Mouse (Mus musculus): ENCODE results near the gene Cabp2.
A peak's percentile ranks its signal among the peaks of the same experiment; 100 is the strongest.
"Not testable (repeated sequence)": the region's sequence is repeated elsewhere in the genome, so short reads cannot be mapped to it uniquely, and the experiment has no call there.

Gene Cabp2

DNA sequence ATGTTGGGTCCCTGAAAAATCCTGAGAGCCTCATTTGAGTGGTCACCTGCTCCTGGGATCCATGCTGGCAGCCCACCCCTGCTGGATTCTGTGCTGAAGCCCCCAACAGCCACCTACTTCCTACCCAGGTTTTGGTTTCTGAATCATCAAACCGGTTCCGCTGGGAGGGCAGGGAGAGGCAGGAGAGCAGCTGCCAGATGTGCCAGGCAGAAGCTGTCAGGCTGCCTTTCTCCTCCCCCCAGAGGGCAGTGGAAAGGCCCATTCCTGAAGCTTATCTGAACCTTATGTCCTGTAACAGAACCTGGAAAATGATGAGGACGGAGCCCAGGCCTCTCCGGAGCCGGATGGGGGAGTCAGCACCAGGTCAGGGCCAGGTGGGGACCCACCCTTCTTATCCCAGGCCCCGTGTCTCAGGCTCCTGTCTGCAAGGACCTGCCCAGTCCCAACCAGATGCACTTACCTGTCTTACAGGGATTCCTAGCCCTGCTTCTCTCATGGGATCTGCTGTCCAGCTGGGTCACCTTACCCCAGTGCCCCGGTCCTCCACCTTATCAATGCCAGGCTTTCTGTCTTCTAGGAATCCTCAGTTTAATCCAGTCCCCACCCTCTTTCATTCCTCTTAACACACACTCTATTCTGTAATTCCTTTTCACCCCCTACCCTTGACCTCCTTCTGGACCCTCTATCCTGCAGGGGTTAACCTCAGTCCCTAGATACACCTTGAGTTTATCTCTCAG lies 45.5 kb downstream of the Cabp2 start:
- DNase-seq, result no peak

DNA sequence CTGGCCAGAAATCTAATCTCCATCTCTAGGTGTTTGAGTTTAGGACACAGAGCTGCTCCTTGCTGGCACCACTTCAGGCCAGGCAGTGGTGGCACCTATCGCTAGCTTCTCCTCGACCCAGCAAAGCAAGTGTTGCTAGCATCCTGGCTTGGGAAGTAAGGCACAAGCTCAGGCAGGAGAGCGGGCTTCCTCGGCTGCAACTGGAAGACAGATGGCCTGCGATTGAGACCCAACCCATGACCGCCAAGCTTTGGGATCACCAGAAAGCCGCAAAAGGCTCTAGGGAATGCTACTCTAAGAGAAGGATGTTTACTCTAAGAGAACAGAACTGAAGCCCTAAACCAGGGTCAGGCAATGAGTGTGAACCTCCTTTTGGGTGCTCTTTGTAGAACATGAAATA lies 48.1 kb downstream of the Cabp2 start:
- DNase-seq, result no peak

DNA sequence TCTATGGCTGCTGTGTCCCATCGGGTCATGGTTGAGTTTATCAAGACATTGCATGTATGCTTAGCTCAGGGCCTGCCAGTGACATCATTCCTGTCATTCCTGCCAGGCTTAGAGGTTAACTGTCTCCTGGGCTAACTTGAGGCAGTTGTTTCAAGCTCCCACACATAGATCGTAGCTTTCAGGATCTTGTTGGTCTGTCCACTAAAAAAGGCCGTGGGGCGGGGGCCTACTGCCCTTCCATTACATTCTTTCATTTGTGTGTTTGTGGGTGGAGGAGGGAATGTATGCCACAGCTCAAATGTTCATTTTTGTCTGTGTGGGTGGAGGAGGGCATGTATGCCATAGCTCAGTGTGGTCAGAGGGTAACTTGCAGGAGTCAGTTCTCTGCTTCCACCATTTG lies 48.7 kb downstream of the Cabp2 start:
- no peak for DNase-seq

DNA sequence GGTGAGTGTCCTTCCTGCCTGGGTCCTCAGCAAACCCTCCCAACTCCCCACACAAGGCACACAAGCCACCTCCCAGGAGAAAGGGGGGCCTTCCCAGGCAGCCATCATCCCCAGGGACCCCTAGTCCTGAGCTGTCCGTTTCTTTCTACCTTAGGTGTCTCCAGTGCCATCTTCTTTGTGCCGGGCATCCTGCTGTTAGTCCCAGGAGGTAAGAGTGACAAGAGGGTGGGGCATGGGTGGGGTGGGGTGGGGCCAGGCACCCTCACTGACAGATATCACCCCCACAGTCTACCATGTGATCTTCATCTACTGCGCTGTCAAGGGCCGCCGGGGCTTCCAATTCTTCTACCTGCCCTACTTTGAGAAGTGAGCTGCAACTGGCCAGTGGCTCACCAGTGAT lies 49.7 kb downstream of the Cabp2 start:
- DNase-seq, result no peak

DNA sequence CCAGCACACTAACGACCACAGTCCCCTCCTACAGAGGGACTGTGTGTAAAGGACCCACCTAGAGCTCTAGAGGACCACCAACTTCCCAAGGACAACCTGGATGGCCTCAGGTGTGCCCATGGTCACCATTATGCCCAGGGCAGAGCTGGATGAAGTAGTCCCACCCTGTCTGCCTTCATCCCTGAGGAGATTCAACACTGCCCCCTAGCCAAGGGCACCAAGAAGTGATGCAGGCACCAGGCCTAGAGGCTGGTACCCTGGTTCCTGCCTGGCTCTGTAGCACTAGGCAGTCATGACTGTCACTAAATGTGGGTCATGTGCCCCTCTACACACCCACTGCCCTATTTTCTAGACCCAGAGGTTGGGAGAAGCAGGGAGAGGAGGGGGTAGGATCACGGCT lies 50.4 kb downstream of the Cabp2 start:
- DNase-seq, result no peak

DNA sequence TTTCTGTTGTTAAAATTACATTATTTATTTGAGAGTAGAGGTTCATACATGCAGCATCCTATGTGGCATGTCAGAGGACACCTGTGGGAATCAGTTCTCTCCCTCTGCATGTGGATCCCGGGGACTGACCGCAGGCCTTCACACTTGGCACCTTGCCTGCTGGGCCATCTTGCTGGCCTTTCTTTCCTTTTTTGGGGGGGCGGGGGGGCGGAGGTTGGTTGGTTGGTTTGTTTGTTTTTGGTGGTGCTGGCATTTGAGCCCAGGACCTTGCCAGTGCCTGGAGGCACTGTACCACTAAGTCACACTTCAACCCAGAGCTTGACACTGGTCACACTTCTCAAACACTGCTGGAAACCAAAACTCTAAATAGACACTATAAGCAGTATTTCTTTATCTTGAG lies 53.0 kb downstream of the Cabp2 start:
- peak; percentile 6 for DNase-seq

DNA sequence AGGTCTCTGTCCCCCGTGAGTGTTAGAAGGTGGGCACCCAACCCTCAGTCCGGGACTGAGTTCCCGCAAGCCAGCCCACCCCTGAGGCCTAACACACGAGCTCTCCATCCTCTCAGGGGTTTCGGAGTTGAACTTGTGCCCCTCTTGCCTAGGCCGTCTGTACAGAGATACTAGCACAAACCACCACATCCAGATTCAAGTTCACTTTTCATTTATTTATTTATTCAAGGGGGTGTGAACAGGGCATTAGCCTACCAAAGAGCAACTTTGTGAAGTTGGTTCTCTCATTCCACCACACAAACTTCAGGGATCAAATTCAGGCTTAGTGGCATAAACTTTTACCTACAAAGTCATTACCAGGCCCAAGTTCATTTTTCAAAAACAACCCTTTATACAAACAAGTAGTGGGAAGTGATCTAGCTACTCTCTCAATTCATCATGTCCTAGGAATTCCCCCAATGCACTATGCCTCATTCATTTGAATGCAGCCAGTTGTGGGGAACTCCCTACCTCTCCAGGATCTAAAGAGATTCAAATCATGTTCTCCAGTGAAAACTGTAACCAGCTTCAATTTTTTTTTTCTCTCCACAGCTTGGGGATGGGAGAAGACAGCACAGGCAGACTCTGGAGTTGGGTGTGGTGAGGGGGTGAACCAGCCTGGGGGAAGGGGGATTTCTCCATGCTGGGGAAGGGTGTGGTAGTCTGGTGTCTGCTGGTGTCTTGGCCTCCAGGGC lies 54.0 kb downstream of the Cabp2 start:
- DNase-seq, result not testable (repeated sequence)

DNA sequence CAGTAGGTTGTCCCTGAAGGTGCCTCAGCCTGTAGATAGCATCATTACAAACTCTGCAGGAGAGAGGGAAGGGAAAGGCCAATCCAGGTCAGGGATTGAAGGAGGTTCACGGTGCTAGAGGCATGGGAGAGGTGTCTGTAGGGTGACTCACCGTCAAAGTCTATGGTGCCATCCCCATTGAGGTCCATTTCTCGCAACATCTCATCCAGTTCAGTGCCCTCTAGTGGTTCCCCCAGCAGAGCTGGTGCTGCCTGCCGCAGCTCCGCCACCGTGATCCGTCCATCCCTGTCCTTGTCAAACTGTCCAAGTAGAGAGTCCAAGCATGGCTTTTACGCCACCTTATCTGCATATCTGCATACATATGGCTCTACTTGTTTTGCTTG lies 54.6 kb downstream of the Cabp2 start:
- DNase-seq, result not testable (repeated sequence)

DNA sequence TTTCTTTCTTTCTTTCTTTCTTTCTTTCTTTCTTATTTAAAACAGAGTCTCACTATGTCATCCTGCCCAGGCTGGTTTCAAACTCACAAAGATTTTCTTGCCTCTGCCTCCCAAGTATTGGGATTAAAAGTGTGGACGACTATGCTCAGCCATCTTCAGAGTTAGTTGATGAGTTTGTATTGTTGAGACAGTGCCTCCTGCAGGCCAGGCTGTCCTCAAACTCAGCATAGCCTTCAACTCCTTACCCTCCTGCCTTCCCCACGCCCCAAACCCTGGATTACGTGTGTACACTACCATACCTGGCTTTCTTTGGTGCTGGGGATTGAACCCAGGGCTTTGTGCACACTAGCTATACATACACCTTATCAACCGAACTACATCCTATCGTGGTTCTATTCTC lies 55.1 kb downstream of the Cabp2 start:
- DNase-seq, result no peak
